Mouse (Mus musculus): Measurements from ENCODE around the gene Bsn. TPM values are rescaled to one million over a fixed set of nuclear protein-coding genes. Genes with fewer than 3 reads are reported as not detected.
"Not testable (repeated sequence)": the region's sequence is repeated elsewhere in the genome, so short reads cannot be mapped to it uniquely, and the experiment has no call there.

The Bsn gene
- polyA plus RNA-seq, 2 experiments from 2014 or later = 0.10 to 0.23 TPM

- no peak for ATAC-seq
These were observed 42.6 kb downstream of the Bsn start for GRCm38 (mm10) chr9:108147606-108148005.

GRCm38 (mm10) chr9:108146451-108146850 lies 43.7 kb downstream of the Bsn start:
- peak; percentile 79 for ATAC-seq

- ATAC-seq = no peak
These were observed 44.4 kb downstream of the Bsn start for GRCm38 (mm10) chr9:108145740-108146139.

GRCm38 (mm10) chr9:108144371-108145270 lies 45.6 kb downstream of the Bsn start:
- ATAC-seq = peak; percentile 59

GRCm38 (mm10) chr9:108143470-108143869 lies 46.7 kb downstream of the Bsn start:
- ATAC-seq = no peak

- no peak for ATAC-seq
These were observed 48.8 kb downstream of the Bsn start for GRCm38 (mm10) chr9:108141387-108141786.

GRCm38 (mm10) chr9:108139963-108140695 lies 50.1 kb downstream of the Bsn start:
- ATAC-seq = no peak

GRCm38 (mm10) chr9:108139169-108139962 lies 50.8 kb downstream of the Bsn start:
- no peak for ATAC-seq

GRCm38 (mm10) chr9:108138118-108138517 lies 52.1 kb downstream of the Bsn start:
- ATAC-seq = no peak

- ATAC-seq = no peak
These were observed 52.7 kb downstream of the Bsn start for GRCm38 (mm10) chr9:108137523-108137922.

GRCm38 (mm10) chr9:108136930-108137462 lies 53.2 kb downstream of the Bsn start:
- ATAC-seq = no peak

GRCm38 (mm10) chr9:108136225-108136624 lies 54.0 kb downstream of the Bsn start:
- no peak for ATAC-seq

- not testable (repeated sequence) for ATAC-seq
These were observed 54.5 kb downstream of the Bsn start for GRCm38 (mm10) chr9:108135679-108136078.

GRCm38 (mm10) chr9:108133478-108133877 lies 56.7 kb downstream of the Bsn start:
- ATAC-seq = no peak

GRCm38 (mm10) chr9:108132373-108132772 lies 57.8 kb downstream of the Bsn start:
- no peak for ATAC-seq

GRCm38 (mm10) chr9:108131502-108131901 lies 58.7 kb downstream of the Bsn start:
- no peak for ATAC-seq

GRCm38 (mm10) chr9:108129042-108129948 lies 60.9 kb downstream of the Bsn start:
- no peak for ATAC-seq

- ATAC-seq = no peak
These were observed 61.9 kb downstream of the Bsn start for GRCm38 (mm10) chr9:108128248-108128647.

- no peak for ATAC-seq
These were observed 63.6 kb downstream of the Bsn start for GRCm38 (mm10) chr9:108126436-108127180.

GRCm38 (mm10) chr9:108125731-108126130 lies 64.5 kb downstream of the Bsn start:
- ATAC-seq = no peak

GRCm38 (mm10) chr9:108123916-108124315 lies 66.3 kb downstream of the Bsn start:
- no peak for ATAC-seq

Measured in CD4-positive, CD25-positive, alpha-beta regulatory T cell, adult 4 months (primary cell).